Mouse (Mus musculus): ENCODE data around the gene Ralb. TPM values are rescaled to one million over a fixed set of nuclear protein-coding genes. Genes with fewer than 3 reads are reported as not detected.

Ralb gene
- polyA plus RNA-seq, 1 experiment from 2014 or later: 151 TPM

GRCm38 (mm10) chr1:119521681-119522080, 17.1 kb upstream of the Ralb start:
- Histone ChIP-seq H3K9me3 (ENCODE audit: low read length) (no peaks in the 10 kb centered on the region), H3K27me3 (replicated peaks; ENCODE audit: insufficient read depth, low read length) (no peaks in the 10 kb centered on the region), H3K4me1 (ENCODE audit: insufficient read depth, low read depth, low read length) (peaks cover 12% of the 10 kb centered on the region; the same call in 1 of the 2 replicates), H3K4me2 (replicated peaks; ENCODE audit: low read depth, low read length) (no peak overlapping the region), H3K9ac (replicated peaks; ENCODE audit: low read depth) (no peak overlapping the region), H3K4me3 (ENCODE audit: low read depth, low read length) (no peak overlapping the region), H3K27ac (ENCODE audit: low read length) (0 out of 2 replicates have a peak overlapping the region, but pooled peaks have one; percentile 9), H3K36me3 (ENCODE audit: insufficient read depth, low read length) (no peaks in the 10 kb centered on the region)
- ATAC-seq (no peak), DNase-seq (ENCODE audit: low spot score) (no peak)
- 55% methylated on average over 7 of the region's 7 CpGs for WGBS
- no peak for TF ChIP-seq EP300 (IDR thresholded peaks at IDR 0.05)
- no peak for TF ChIP-seq CTCF (IDR thresholded peaks at IDR 0.05)

DNA sequence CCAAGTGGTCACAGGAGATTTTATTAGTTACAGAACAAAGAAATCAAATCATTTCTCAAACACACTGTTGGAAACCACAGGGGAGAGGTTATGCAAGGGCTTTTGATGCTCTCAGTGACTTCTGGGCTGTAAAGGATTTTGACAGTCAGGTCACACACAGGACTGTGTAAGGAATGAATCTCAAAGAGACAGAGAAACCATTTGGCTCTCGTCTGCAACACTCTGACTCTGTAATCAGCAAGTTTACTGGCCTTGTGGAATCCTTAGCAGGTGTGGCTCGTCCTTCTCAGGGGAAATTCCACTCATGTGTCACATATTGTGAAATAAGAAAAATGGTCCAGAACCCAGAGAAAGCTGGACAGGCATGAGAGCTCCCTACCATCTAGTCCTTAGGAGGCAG, 16.4 kb upstream of the Ralb start:
- Histone ChIP-seq H3K9me3 (ENCODE audit: low read length) (no peaks in the 10 kb centered on the region), H3K27me3 (replicated peaks; ENCODE audit: insufficient read depth, low read length) (no peaks in the 10 kb centered on the region), H3K4me1 (ENCODE audit: insufficient read depth, low read depth, low read length) (peaks cover 7% of the 10 kb centered on the region; the same call in 1 of the 2 replicates), H3K4me2 (replicated peaks; ENCODE audit: low read depth, low read length) (no peak overlapping the region), H3K36me3 (ENCODE audit: insufficient read depth, low read length) (no peaks in the 10 kb centered on the region), H3K4me3 (ENCODE audit: low read depth, low read length) (no peak overlapping the region), H3K9ac (replicated peaks; ENCODE audit: low read depth) (no peak overlapping the region), H3K27ac (ENCODE audit: low read length) (0 out of 2 replicates have a peak overlapping the region, but pooled peaks have one; percentile 40)
- peak; percentile 65 for ATAC-seq
- TF ChIP-seq EP300 (IDR thresholded peaks at IDR 0.05) (peak; percentile 76), CTCF (IDR thresholded peaks at IDR 0.05) (no peak)
- DNase-seq (ENCODE audit: low spot score): peak; percentile 87
- WGBS: 33% methylated on average over 2 of the region's 2 CpGs

- H3K27me3 ChIP-seq (replicated peaks; ENCODE audit: insufficient read depth, low read length): no peaks in the 10 kb centered on the region
- H3K27ac ChIP-seq (ENCODE audit: low read length): no peak overlapping the region
- no peak overlapping the region for H3K9ac ChIP-seq (replicated peaks; ENCODE audit: low read depth)
- ATAC-seq (no peak), DNase-seq (ENCODE audit: low spot score) (no peak)
- no peak overlapping the region for H3K4me3 ChIP-seq (ENCODE audit: low read depth, low read length)
- H3K36me3 ChIP-seq (ENCODE audit: insufficient read depth, low read length): no peaks in the 10 kb centered on the region
- TF ChIP-seq CTCF (IDR thresholded peaks at IDR 0.05) (no peak), EP300 (IDR thresholded peaks at IDR 0.05) (no peak)
- 64% methylated on average over 6 of the region's 6 CpGs for WGBS
- H3K4me2 ChIP-seq (replicated peaks; ENCODE audit: low read depth, low read length): no peak overlapping the region
- H3K4me1 ChIP-seq (ENCODE audit: insufficient read depth, low read depth, low read length): no peaks in the 10 kb centered on the region
- no peaks in the 10 kb centered on the region for H3K9me3 ChIP-seq (ENCODE audit: low read length)
Observed at GRCm38 (mm10) chr1:119519286-119519685, 14.7 kb upstream of the Ralb start.

DNA sequence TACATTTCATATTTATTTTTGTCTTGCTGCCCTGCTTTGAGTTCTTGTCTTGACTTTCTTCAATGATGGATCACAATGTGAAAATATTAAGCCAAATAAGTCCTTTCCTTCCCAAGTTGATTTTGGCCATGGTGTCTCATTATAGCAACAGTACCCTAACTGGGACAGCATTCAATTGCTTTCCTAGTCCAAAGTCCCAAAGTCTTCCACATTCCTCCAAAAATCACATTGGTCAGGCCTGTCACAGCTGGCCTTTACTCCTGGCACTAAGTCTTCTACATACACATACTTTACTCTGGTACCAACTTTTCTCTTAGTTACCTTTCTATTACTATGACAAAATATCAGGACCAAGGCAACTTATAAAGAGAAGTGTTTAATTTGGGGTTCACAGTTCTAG, 14.2 kb upstream of the Ralb start:
- Histone ChIP-seq H3K4me2 (replicated peaks; ENCODE audit: low read depth, low read length) (no peak overlapping the region), H3K36me3 (ENCODE audit: insufficient read depth, low read length) (no peaks in the 10 kb centered on the region), H3K4me1 (ENCODE audit: insufficient read depth, low read depth, low read length) (no peaks in the 10 kb centered on the region), H3K4me3 (ENCODE audit: low read depth, low read length) (no peak overlapping the region), H3K9ac (replicated peaks; ENCODE audit: low read depth) (no peak overlapping the region), H3K9me3 (ENCODE audit: low read length) (no peaks in the 10 kb centered on the region), H3K27me3 (replicated peaks; ENCODE audit: insufficient read depth, low read length) (no peaks in the 10 kb centered on the region), H3K27ac (ENCODE audit: low read length) (no peak overlapping the region)
- TF ChIP-seq CTCF (IDR thresholded peaks at IDR 0.05) (no peak), EP300 (IDR thresholded peaks at IDR 0.05) (no peak)
- DNase-seq (ENCODE audit: low spot score) (no peak), ATAC-seq (no peak)

GRCm38 (mm10) chr1:119518060-119518459, 13.5 kb upstream of the Ralb start:
- TF ChIP-seq CTCF (IDR thresholded peaks at IDR 0.05) (no peak), EP300 (IDR thresholded peaks at IDR 0.05) (no peak)
- Histone ChIP-seq H3K4me3 (ENCODE audit: low read depth, low read length) (no peak overlapping the region), H3K4me1 (ENCODE audit: insufficient read depth, low read depth, low read length) (no peaks in the 10 kb centered on the region), H3K9ac (replicated peaks; ENCODE audit: low read depth) (no peak overlapping the region), H3K36me3 (ENCODE audit: insufficient read depth, low read length) (no peaks in the 10 kb centered on the region), H3K9me3 (ENCODE audit: low read length) (no peaks in the 10 kb centered on the region), H3K27ac (ENCODE audit: low read length) (no peak overlapping the region), H3K27me3 (replicated peaks; ENCODE audit: insufficient read depth, low read length) (no peaks in the 10 kb centered on the region), H3K4me2 (replicated peaks; ENCODE audit: low read depth, low read length) (no peak overlapping the region)
- DNase-seq (ENCODE audit: low spot score): no peak
- WGBS: 61% methylated on average over 7 of the region's 7 CpGs
- no peak for ATAC-seq

GRCm38 (mm10) chr1:119510857-119511256, 6.3 kb upstream of the Ralb start:
- Histone ChIP-seq H3K27me3 (replicated peaks; ENCODE audit: insufficient read depth, low read length) (no peaks in the 10 kb centered on the region), H3K9me3 (ENCODE audit: low read length) (no peaks in the 10 kb centered on the region), H3K9ac (replicated peaks; ENCODE audit: low read depth) (no peak overlapping the region), H3K4me3 (ENCODE audit: low read depth, low read length) (no peak overlapping the region), H3K4me2 (replicated peaks; ENCODE audit: low read depth, low read length) (no peak overlapping the region), H3K4me1 (ENCODE audit: insufficient read depth, low read depth, low read length) (0 out of 2 replicates have a peak, but pooled peaks cover 9% of the 10 kb centered on the region), H3K27ac (ENCODE audit: low read length) (0 out of 2 replicates have a peak overlapping the region, but pooled peaks have one; percentile 14), H3K36me3 (ENCODE audit: insufficient read depth, low read length) (no peaks in the 10 kb centered on the region)
- TF ChIP-seq CTCF (IDR thresholded peaks at IDR 0.05) (no peak), EP300 (IDR thresholded peaks at IDR 0.05) (no peak)
- DNase-seq (ENCODE audit: low spot score) (no peak), ATAC-seq (peak; percentile 18; the same call in 1 of the 2 replicates)
- 50% methylated on average over 8 of the region's 8 CpGs for WGBS

- Histone ChIP-seq H3K4me1 (ENCODE audit: insufficient read depth, low read depth, low read length) (0 out of 2 replicates have a peak, but pooled peaks cover 9% of the 10 kb centered on the region), H3K36me3 (ENCODE audit: insufficient read depth, low read length) (no peaks in the 10 kb centered on the region), H3K4me3 (ENCODE audit: low read depth, low read length) (no peak overlapping the region), H3K9me3 (ENCODE audit: low read length) (no peaks in the 10 kb centered on the region), H3K4me2 (replicated peaks; ENCODE audit: low read depth, low read length) (no peak overlapping the region), H3K9ac (replicated peaks; ENCODE audit: low read depth) (no peak overlapping the region), H3K27me3 (replicated peaks; ENCODE audit: insufficient read depth, low read length) (no peaks in the 10 kb centered on the region), H3K27ac (ENCODE audit: low read length) (0 out of 2 replicates have a peak overlapping the region, but pooled peaks have one; percentile 14)
- no peak for ATAC-seq
- WGBS: 50% methylated on average over 9 of the region's 9 CpGs
- TF ChIP-seq CTCF (IDR thresholded peaks at IDR 0.05): no peak
- TF ChIP-seq EP300 (IDR thresholded peaks at IDR 0.05): no peak
- no peak for DNase-seq (ENCODE audit: low spot score)
Observed at GRCm38 (mm10) chr1:119510409-119510808, 5.8 kb upstream of the Ralb start.
